Mouse (Mus musculus): Measurements from ENCODE around the gene Pou2f2. TPM values are rescaled to one million over a fixed set of nuclear protein-coding genes. Genes with fewer than 3 reads are reported as not detected.

The Pou2f2 gene
- total and polyA plus RNA-seq, 3 experiments = 8.9 to 102 (median 46.1) TPM

GRCm38 (mm10) chr7:25129390-25129979 lies 50.0 kb downstream of the Pou2f2 start (continued):
- TF ChIP-seq JUND (conservative IDR thresholded peaks at IDR 0.05; ENCODE audit: low read depth, low read length) (peak; percentile 49), NRF1 (IDR thresholded peaks at IDR 0.05; ENCODE audit: low read depth, low read length) (peak; percentile 16; the same call in 1 of the 2 replicates), CHD2 (IDR thresholded peaks at IDR 0.05; ENCODE audit: low read length) (peak; percentile 95)

GRCm38 (mm10) chr7:25127971-25128370 lies 51.6 kb downstream of the Pou2f2 start:
- H3K27me3 ChIP-seq (replicated peaks) = no peaks in the 10 kb centered on the region
- dilution Hi-C loops (cut with MboI; ENCODE audit: extremely low pct_ligation_motif_present, extremely low pct_unique_long_range_greater_than_20kb, low sequenced_read_pairs) (no loop called here), in situ Hi-C loops (cut with MboI; ENCODE audit: low pct_ligation_motif_present, low pct_unique_long_range_greater_than_20kb, low sequenced_read_pairs) (no loop called here)
- peak overlapping the region; percentile 79 for H3K9ac ChIP-seq (ENCODE audit: insufficient read depth, low read depth)
- H3K4me2 ChIP-seq (ENCODE audit: insufficient read depth, low read depth, poor library complexity, severe bottlenecking) = peak overlapping the region; percentile 90
- no peaks in the 10 kb centered on the region for H3K9me3 ChIP-seq (replicated peaks; ENCODE audit: low read length)
- TF ChIP-seq RAD21 (IDR thresholded peaks at IDR 0.05; ENCODE audit: low read depth, low read length) = no peak
- TF ChIP-seq GABPA (IDR thresholded peaks at IDR 0.05; ENCODE audit: insufficient replicate concordance, low read depth, low read length) = no peak
- no peak for TF ChIP-seq JUND (conservative IDR thresholded peaks at IDR 0.05; ENCODE audit: low read depth, low read length)
- no peak for TF ChIP-seq USF1 (IDR thresholded peaks at IDR 0.05; ENCODE audit: low read depth, low read length)
- TF ChIP-seq MXI1 (IDR thresholded peaks at IDR 0.05; ENCODE audit: low read depth, low read length) = no peak
- TF ChIP-seq MAFK (IDR thresholded peaks at IDR 0.05; ENCODE audit: insufficient replicate concordance, low read length) = no peak
- TF ChIP-seq NELFE (IDR thresholded peaks at IDR 0.05; ENCODE audit: low read depth, low read length) = peak; percentile 9; the same call in 1 of the 2 replicates
- TF ChIP-seq CTCF (conservative IDR thresholded peaks at IDR 0.05 in 1 of 2, IDR thresholded peaks at IDR 0.05 in 1 of 2; ENCODE audit: low read depth in 2 of 2, low read length in 2 of 2) = no peak
- no peak for TF ChIP-seq CHD1 (IDR thresholded peaks at IDR 0.05; ENCODE audit: low read depth, low read length)
- no peak for TF ChIP-seq USF2 (conservative IDR thresholded peaks at IDR 0.05; ENCODE audit: low read depth, low read length)
- TF ChIP-seq ZMIZ1 (IDR thresholded peaks at IDR 0.05; ENCODE audit: low read depth, low read length) = no peak
- peak; percentile 71; the same call in 1 of the 2 replicates for TF ChIP-seq POLR2AphosphoS2 (IDR thresholded peaks at IDR 0.05; ENCODE audit: low read depth, low read length)
- 0 out of 2 replicates have a peak, but pooled peaks have one; percentile 29 for TF ChIP-seq MAZ (IDR thresholded peaks at IDR 0.05; ENCODE audit: low read depth, low read length)
- no peak for TF ChIP-seq JUN (IDR thresholded peaks at IDR 0.05; ENCODE audit: insufficient read depth, low read depth, low read length)
- no peak for TF ChIP-seq TCF12 (IDR thresholded peaks at IDR 0.05; ENCODE audit: low read depth, low read length)
- no peak for TF ChIP-seq E2F4 (IDR thresholded peaks at IDR 0.05; ENCODE audit: insufficient replicate concordance, low read depth, low read length)
- no peak for TF ChIP-seq RCOR1 (conservative IDR thresholded peaks at IDR 0.05; ENCODE audit: low read depth, low read length)
- TF ChIP-seq MEF2A (IDR thresholded peaks at IDR 0.05; ENCODE audit: borderline replicate concordance, low read depth, low read length) = no peak
- no peak for TF ChIP-seq POLR2A (IDR thresholded peaks at IDR 0.05; ENCODE audit: low read depth, low read length)
- peak; percentile 42; the same call in 1 of the 2 replicates for TF ChIP-seq SIN3A (IDR thresholded peaks at IDR 0.05; ENCODE audit: low read length)
- no peak for TF ChIP-seq IRF4 (IDR thresholded peaks at IDR 0.05; ENCODE audit: low read depth, low read length)
- TF ChIP-seq BHLHE40 (IDR thresholded peaks at IDR 0.05; ENCODE audit: low read depth, low read length) = peak; percentile 71
- TF ChIP-seq ELF1 (IDR thresholded peaks at IDR 0.05; ENCODE audit: low read depth, low read length) = no peak
- TF ChIP-seq MYC (IDR thresholded peaks at IDR 0.05; ENCODE audit: low read depth, low read length) = no peak
- H3K27ac ChIP-seq (ENCODE audit: insufficient read depth, low read depth) = peak overlapping the region; percentile 96
- H3K4me3 ChIP-seq (replicated peaks in 1 of 3; ENCODE audit: low read depth in 2 of 3, low read length in 2 of 3, poor library complexity in 1 of 3) = peak overlapping the region; percentile 34 to 73 (median 53)
- peaks cover 85% of the 10 kb centered on the region for H3K79me2 ChIP-seq (replicated peaks; ENCODE audit: control insufficient read depth, extremely low read depth, insufficient read depth, poor library complexity, severe bottlenecking)
- H3K36me3 ChIP-seq (replicated peaks in 1 of 2; ENCODE audit: control insufficient read depth in 1 of 2, insufficient read depth in 1 of 2, low read length in 1 of 2) = peaks cover 13 to 51% of the 10 kb centered on the region in 2 experiments
- no peak for DNase-seq (ENCODE audit: extremely low read depth)
- peaks cover 24 to 58% of the 10 kb centered on the region in 2 experiments for H3K4me1 ChIP-seq (ENCODE audit: control insufficient read depth in 1 of 2, insufficient read depth in 2 of 2)
